Mouse (Mus musculus): ENCODE data around the gene Zbtb40.

DNA sequence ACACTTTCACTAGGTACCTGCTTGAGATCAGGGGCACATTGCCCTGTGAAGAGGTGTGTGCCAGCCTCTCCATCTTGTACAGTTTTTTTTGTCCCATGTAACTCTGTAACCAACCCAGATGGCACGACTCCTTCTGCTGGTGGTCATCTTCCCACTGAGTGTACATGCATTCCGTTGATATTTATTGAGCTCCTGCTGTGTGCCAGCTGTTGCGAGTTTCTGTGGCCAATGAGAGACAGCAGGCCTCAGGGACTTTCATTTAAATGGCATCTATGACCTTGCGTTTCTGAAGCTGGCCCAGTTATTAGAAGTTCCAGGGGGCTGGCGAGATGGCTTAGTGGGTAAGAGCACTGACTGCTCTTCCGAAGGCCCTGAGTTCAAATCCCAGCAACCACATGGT lies 17.2 kb upstream of the Zbtb40 start:
- no peak for TF ChIP-seq CTCF (IDR thresholded peaks at IDR 0.05; ENCODE audit: borderline replicate concordance, extremely low read depth, insufficient read depth, insufficient read length)
- no peak for TF ChIP-seq POLR2A (IDR thresholded peaks at IDR 0.05; ENCODE audit: borderline replicate concordance, extremely low read depth, insufficient read depth, insufficient read length, poor library complexity, severe bottlenecking)

All from brain, embryonic 14.5 days (tissue).